Mouse (Mus musculus): ENCODE data around the gene Zfp3. TPM values are rescaled to one million over a fixed set of nuclear protein-coding genes. Genes with fewer than 3 reads are reported as not detected.
"Not testable (repeated sequence)": the region's sequence is repeated elsewhere in the genome, so short reads cannot be mapped to it uniquely, and the experiment has no call there.

Gene Zfp3
- total RNA-seq, 4 experiments from 2014 or later: 12.5 to 14.8 (median 13.5) TPM

- DNase-seq (ENCODE audit: low spot score in 2 of 2): peak; percentile 52 to 55
Observed at GRCm38 (mm10) chr11:70755645-70756044, 8.4 kb upstream of the Zfp3 start.

- not testable (repeated sequence) for DNase-seq (ENCODE audit: low spot score in 2 of 2)
Observed at GRCm38 (mm10) chr11:70760446-70760845, 3.6 kb upstream of the Zfp3 start.

GRCm38 (mm10) chr11:70762641-70763040 lies 1.4 kb upstream of the Zfp3 start:
- DNase-seq (ENCODE audit: low spot score in 2 of 2): no peak

- DNase-seq (ENCODE audit: low spot score in 2 of 2): no peak
Observed at GRCm38 (mm10) chr11:70763582-70763935, 450 bp upstream of the Zfp3 start.

- DNase-seq (ENCODE audit: low spot score in 2 of 2): no peak
Observed at GRCm38 (mm10) chr11:70765776-70766445, 1.9 kb downstream of the Zfp3 start.

- no peak for DNase-seq (ENCODE audit: low spot score in 2 of 2)
Observed at GRCm38 (mm10) chr11:70770804-70771203, 6.8 kb downstream of the Zfp3 start.

- DNase-seq (ENCODE audit: low spot score in 2 of 2): peak; percentile 18 to 52
Observed at GRCm38 (mm10) chr11:70776830-70777571, 13.0 kb downstream of the Zfp3 start.

- no peak for DNase-seq (ENCODE audit: low spot score in 2 of 2)
Observed at GRCm38 (mm10) chr11:70777634-70778033, 13.6 kb downstream of the Zfp3 start.

- not testable (repeated sequence) for DNase-seq (ENCODE audit: low spot score in 2 of 2)
Observed at GRCm38 (mm10) chr11:70778058-70778457, 14.0 kb downstream of the Zfp3 start.

- no peak for DNase-seq (ENCODE audit: low spot score in 2 of 2)
Observed at GRCm38 (mm10) chr11:70785908-70786307, 21.9 kb downstream of the Zfp3 start.

GRCm38 (mm10) chr11:70787052-70787451 lies 23.0 kb downstream of the Zfp3 start:
- DNase-seq (ENCODE audit: low spot score in 2 of 2): no peak

- no peak for DNase-seq (ENCODE audit: low spot score in 2 of 2)
Observed at GRCm38 (mm10) chr11:70788972-70789655, 25.1 kb downstream of the Zfp3 start.

- no peak for DNase-seq (ENCODE audit: low spot score in 2 of 2)
Observed at GRCm38 (mm10) chr11:70790426-70790825, 26.4 kb downstream of the Zfp3 start.

GRCm38 (mm10) chr11:70790874-70791551 lies 27.0 kb downstream of the Zfp3 start:
- DNase-seq (ENCODE audit: low spot score in 2 of 2): no peak

GRCm38 (mm10) chr11:70791676-70792075 lies 27.7 kb downstream of the Zfp3 start:
- DNase-seq (ENCODE audit: low spot score in 2 of 2): no peak

- no peak for DNase-seq (ENCODE audit: low spot score in 2 of 2)
Observed at GRCm38 (mm10) chr11:70792409-70792808, 28.4 kb downstream of the Zfp3 start.

GRCm38 (mm10) chr11:70802208-70802864 lies 38.3 kb downstream of the Zfp3 start:
- DNase-seq (ENCODE audit: low spot score in 2 of 2): no peak

- no peak for DNase-seq (ENCODE audit: low spot score in 2 of 2)
Observed at GRCm38 (mm10) chr11:70802865-70803261, 38.9 kb downstream of the Zfp3 start.

- DNase-seq (ENCODE audit: low spot score in 2 of 2): no peak
Observed at GRCm38 (mm10) chr11:70803711-70804200, 39.7 kb downstream of the Zfp3 start.

- no peak for DNase-seq (ENCODE audit: low spot score in 2 of 2)
Observed at GRCm38 (mm10) chr11:70804395-70804794, 40.4 kb downstream of the Zfp3 start.

GRCm38 (mm10) chr11:70805641-70806175 lies 41.7 kb downstream of the Zfp3 start:
- DNase-seq (ENCODE audit: low spot score in 2 of 2): no peak

Data from gastrocnemius, adult 8-10 months (tissue).